Mouse (Mus musculus) liver, postnatal 0 days (tissue): ENCODE measurements around the gene Slc27a2.

Source experiments
- CTCF ChIP-seq: sonication (generic); IDR thresholded peaks from 2 replicates; pipeline ENCODE4 v1.5.1; 2016; ENCODE audit warnings: antibody characterized with exemption, low read depth
- EP300 ChIP-seq: IDR thresholded peaks from 2 replicates; pipeline ENCODE4 v1.6.1; 2016; ENCODE audit warnings: antibody characterized with exemption, low read depth, mild to moderate bottlenecking

- TF ChIP-seq EP300 (no peak), CTCF (no peak)
Measured at GRCm38 (mm10) chr2:126572163-126572562, 20.0 kb downstream of the Slc27a2 start.
